Mouse (Mus musculus): ENCODE results near the gene Manba. TPM values are rescaled to one million over a fixed set of nuclear protein-coding genes. Genes with fewer than 3 reads are reported as not detected.
A peak's percentile ranks its signal among the peaks of the same experiment; 100 is the strongest.

The Manba gene
- total and polyA plus RNA-seq, 3 experiments, result 30.9 to 35.2 (median 31.5) TPM

DNA sequence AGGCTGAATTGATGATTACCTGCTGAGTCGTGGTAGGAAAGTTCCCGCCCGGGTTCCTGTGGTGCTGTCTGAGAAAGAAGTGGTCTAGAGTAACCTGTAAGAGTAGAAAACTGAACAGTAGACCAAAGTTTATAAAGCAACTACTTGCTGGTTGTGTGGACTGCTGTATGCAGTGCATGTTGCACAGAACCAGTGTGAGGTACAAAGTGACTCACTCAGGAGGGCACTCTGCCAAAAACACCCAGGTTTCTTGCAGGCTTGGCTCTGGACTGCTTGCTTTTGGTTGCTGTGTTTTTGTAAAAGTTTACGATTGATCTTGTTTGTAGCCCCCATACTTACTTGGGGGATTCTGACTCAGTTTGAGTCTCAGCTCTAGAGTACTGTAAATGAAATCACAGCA is 15.4 kb upstream of the Manba start:
- Histone ChIP-seq H3K27ac (ENCODE audit: insufficient read depth, low read depth) (no peak overlapping the region), H3K9me3 (replicated peaks; ENCODE audit: low read length) (no peaks in the 10 kb centered on the region), H3K36me3 (replicated peaks in 1 of 2; ENCODE audit: control insufficient read depth in 1 of 2, insufficient read depth in 1 of 2, low read length in 1 of 2) (peaks cover 16 to 34% of the 10 kb centered on the region in 2 experiments), H3K4me2 (ENCODE audit: insufficient read depth, low read depth, poor library complexity, severe bottlenecking) (no peak overlapping the region), H3K4me3 (replicated peaks in 1 of 3; ENCODE audit: low read depth in 2 of 3, low read length in 2 of 3, poor library complexity in 1 of 3) (no peak overlapping the region), H3K9ac (ENCODE audit: insufficient read depth, low read depth) (no peak overlapping the region), H3K4me1 (ENCODE audit: control insufficient read depth in 1 of 2, insufficient read depth in 2 of 2) (peaks cover 0 to 30% of the 10 kb centered on the region in 2 experiments; a peak in 2 of 4 replicates), H3K79me2 (replicated peaks; ENCODE audit: control insufficient read depth, extremely low read depth, insufficient read depth, poor library complexity, severe bottlenecking) (no peaks in the 10 kb centered on the region), H3K27me3 (replicated peaks) (no peaks in the 10 kb centered on the region)
- in situ Hi-C loops (cut with MboI; ENCODE audit: low pct_ligation_motif_present, low pct_unique_long_range_greater_than_20kb, low sequenced_read_pairs) (no loop called here), dilution Hi-C loops (cut with MboI; ENCODE audit: extremely low pct_ligation_motif_present, extremely low pct_unique_long_range_greater_than_20kb, low sequenced_read_pairs) (no loop called here)
- peak; percentile 33; the same call in 1 of the 2 replicates for TF ChIP-seq ZMIZ1 (IDR thresholded peaks at IDR 0.05; ENCODE audit: low read depth, low read length)
- TF ChIP-seq UBTF (IDR thresholded peaks at IDR 0.05; ENCODE audit: low read depth, low read length), result no peak
- TF ChIP-seq TCF12 (IDR thresholded peaks at IDR 0.05; ENCODE audit: low read depth, low read length), result no peak
- no peak for TF ChIP-seq E2F4 (IDR thresholded peaks at IDR 0.05; ENCODE audit: insufficient replicate concordance, low read depth, low read length)
- TF ChIP-seq IRF4 (IDR thresholded peaks at IDR 0.05; ENCODE audit: low read depth, low read length), result no peak
- DNase-seq (ENCODE audit: extremely low read depth), result no peak

DNA sequence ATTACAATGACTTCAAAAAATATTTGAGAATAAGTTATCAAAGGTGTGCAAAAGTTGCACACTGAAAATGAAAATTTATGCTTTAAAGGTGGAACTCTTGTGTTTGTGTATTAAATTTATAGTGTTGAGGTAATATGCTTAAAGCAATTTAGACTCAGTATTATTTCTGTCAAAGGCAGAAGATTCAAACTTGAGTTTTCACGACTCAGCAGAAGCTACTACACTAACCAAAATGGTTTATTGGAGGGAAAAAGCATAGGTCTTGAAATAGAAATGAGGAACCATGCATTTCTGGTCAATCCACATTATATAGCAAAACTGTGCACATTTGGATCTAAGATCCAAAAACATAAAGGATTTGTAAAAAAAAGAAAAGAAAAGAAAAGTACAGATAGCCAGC is 14.6 kb upstream of the Manba start:
- in situ Hi-C loops (cut with MboI; ENCODE audit: low pct_ligation_motif_present, low pct_unique_long_range_greater_than_20kb, low sequenced_read_pairs), result no loop called here
- TF ChIP-seq TCF12 (IDR thresholded peaks at IDR 0.05; ENCODE audit: low read depth, low read length) (no peak), HCFC1 (IDR thresholded peaks at IDR 0.05; ENCODE audit: low read depth, low read length) (no peak), MAFK (IDR thresholded peaks at IDR 0.05; ENCODE audit: insufficient replicate concordance, low read length) (peak; percentile 94)

DNA sequence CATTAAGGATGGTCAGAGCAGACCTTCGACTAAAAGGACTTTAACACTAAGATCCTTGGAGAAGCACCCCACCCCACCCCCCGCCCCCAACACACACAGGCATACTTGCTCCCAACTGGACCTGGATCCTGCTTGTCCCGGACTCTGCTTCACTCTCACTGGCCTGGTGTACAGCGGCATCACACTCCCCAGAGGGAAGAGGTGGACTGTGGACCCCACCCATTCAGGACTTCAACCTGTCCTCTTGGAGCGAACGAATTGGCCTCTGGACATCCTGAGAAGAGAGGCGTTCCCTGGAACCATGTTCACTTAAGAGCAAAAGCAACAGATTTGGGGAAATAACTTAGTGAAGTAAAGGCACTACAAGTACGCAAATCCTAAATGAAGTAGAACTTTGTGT is 10.4 kb upstream of the Manba start:
- in situ Hi-C loops (cut with MboI; ENCODE audit: low pct_ligation_motif_present, low pct_unique_long_range_greater_than_20kb, low sequenced_read_pairs), result no loop called here
- no peak for DNase-seq (ENCODE audit: extremely low read depth)

More for the DNA sequence above, 14.6 kb upstream of the Manba start:
- H3K4me3 ChIP-seq (replicated peaks in 1 of 3; ENCODE audit: low read depth in 2 of 3, low read length in 2 of 3, poor library complexity in 1 of 3), result no peak overlapping the region
- no peak overlapping the region for H3K27ac ChIP-seq (ENCODE audit: insufficient read depth, low read depth)
- H3K4me1 ChIP-seq (ENCODE audit: control insufficient read depth in 1 of 2, insufficient read depth in 2 of 2), result peaks cover 0 to 30% of the 10 kb centered on the region in 2 experiments; a peak in 2 of 4 replicates
- H3K36me3 ChIP-seq (replicated peaks in 1 of 2; ENCODE audit: control insufficient read depth in 1 of 2, insufficient read depth in 1 of 2, low read length in 1 of 2), result peaks cover 16 to 37% of the 10 kb centered on the region in 2 experiments
- no peaks in the 10 kb centered on the region for H3K27me3 ChIP-seq (replicated peaks)
- dilution Hi-C loops (cut with MboI; ENCODE audit: extremely low pct_ligation_motif_present, extremely low pct_unique_long_range_greater_than_20kb, low sequenced_read_pairs), result no loop called here
- H3K4me2 ChIP-seq (ENCODE audit: insufficient read depth, low read depth, poor library complexity, severe bottlenecking), result no peak overlapping the region
- no peaks in the 10 kb centered on the region for H3K79me2 ChIP-seq (replicated peaks; ENCODE audit: control insufficient read depth, extremely low read depth, insufficient read depth, poor library complexity, severe bottlenecking)
- DNase-seq (ENCODE audit: extremely low read depth), result no peak
- H3K9me3 ChIP-seq (replicated peaks; ENCODE audit: low read length), result no peaks in the 10 kb centered on the region
- H3K9ac ChIP-seq (ENCODE audit: insufficient read depth, low read depth), result no peak overlapping the region

More for the DNA sequence above, 10.4 kb upstream of the Manba start:
- no peaks in the 10 kb centered on the region for H3K9me3 ChIP-seq (replicated peaks; ENCODE audit: low read length)
- no peak overlapping the region for H3K4me3 ChIP-seq (replicated peaks in 1 of 3; ENCODE audit: low read depth in 2 of 3, low read length in 2 of 3, poor library complexity in 1 of 3)
- no peak overlapping the region for H3K27ac ChIP-seq (ENCODE audit: insufficient read depth, low read depth)
- peaks cover 0 to 19% of the 10 kb centered on the region in 2 experiments; a peak in 2 of 4 replicates for H3K4me1 ChIP-seq (ENCODE audit: control insufficient read depth in 1 of 2, insufficient read depth in 2 of 2)
- peaks cover 0 to 21% of the 10 kb centered on the region in 2 experiments for H3K36me3 ChIP-seq (replicated peaks in 1 of 2; ENCODE audit: control insufficient read depth in 1 of 2, insufficient read depth in 1 of 2, low read length in 1 of 2)
- no peak overlapping the region for H3K4me2 ChIP-seq (ENCODE audit: insufficient read depth, low read depth, poor library complexity, severe bottlenecking)
- dilution Hi-C loops (cut with MboI; ENCODE audit: extremely low pct_ligation_motif_present, extremely low pct_unique_long_range_greater_than_20kb, low sequenced_read_pairs), result no loop called here
- no peaks in the 10 kb centered on the region for H3K79me2 ChIP-seq (replicated peaks; ENCODE audit: control insufficient read depth, extremely low read depth, insufficient read depth, poor library complexity, severe bottlenecking)
- no peak overlapping the region for H3K9ac ChIP-seq (ENCODE audit: insufficient read depth, low read depth)
- no peaks in the 10 kb centered on the region for H3K27me3 ChIP-seq (replicated peaks)
- TF ChIP-seq BHLHE40 (IDR thresholded peaks at IDR 0.05; ENCODE audit: low read depth, low read length) (no peak), MEF2A (IDR thresholded peaks at IDR 0.05; ENCODE audit: borderline replicate concordance, low read depth, low read length) (no peak), MXI1 (IDR thresholded peaks at IDR 0.05; ENCODE audit: low read depth, low read length) (no peak), CHD2 (IDR thresholded peaks at IDR 0.05; ENCODE audit: low read length) (no peak), JUND (conservative IDR thresholded peaks at IDR 0.05; ENCODE audit: low read depth, low read length) (no peak), ZMIZ1 (IDR thresholded peaks at IDR 0.05; ENCODE audit: low read depth, low read length) (no peak), USF1 (IDR thresholded peaks at IDR 0.05; ENCODE audit: low read depth, low read length) (no peak), MAFK (IDR thresholded peaks at IDR 0.05; ENCODE audit: insufficient replicate concordance, low read length) (no peak), CHD1 (IDR thresholded peaks at IDR 0.05; ENCODE audit: low read depth, low read length) (no peak), MAX (IDR thresholded peaks at IDR 0.05; ENCODE audit: low read length) (no peak), POLR2AphosphoS2 (IDR thresholded peaks at IDR 0.05; ENCODE audit: low read depth, low read length) (no peak), TBP (conservative IDR thresholded peaks at IDR 0.05; ENCODE audit: low read depth, low read length) (no peak), JUN (IDR thresholded peaks at IDR 0.05; ENCODE audit: insufficient read depth, low read depth, low read length) (no peak), MAZ (IDR thresholded peaks at IDR 0.05; ENCODE audit: low read depth, low read length) (no peak)

Data from CH12.LX (cell line).